Mouse (Mus musculus): ENCODE measurements around the gene Usp26.

The Usp26 gene

GRCm38 (mm10) chrX:51801133-51801532 is at the start of gene Usp26:
Gene Usp26 (minus strand): TSS chrX:51801233.
- no peak for DNase-seq (ENCODE audit: low spot score)

DNA sequence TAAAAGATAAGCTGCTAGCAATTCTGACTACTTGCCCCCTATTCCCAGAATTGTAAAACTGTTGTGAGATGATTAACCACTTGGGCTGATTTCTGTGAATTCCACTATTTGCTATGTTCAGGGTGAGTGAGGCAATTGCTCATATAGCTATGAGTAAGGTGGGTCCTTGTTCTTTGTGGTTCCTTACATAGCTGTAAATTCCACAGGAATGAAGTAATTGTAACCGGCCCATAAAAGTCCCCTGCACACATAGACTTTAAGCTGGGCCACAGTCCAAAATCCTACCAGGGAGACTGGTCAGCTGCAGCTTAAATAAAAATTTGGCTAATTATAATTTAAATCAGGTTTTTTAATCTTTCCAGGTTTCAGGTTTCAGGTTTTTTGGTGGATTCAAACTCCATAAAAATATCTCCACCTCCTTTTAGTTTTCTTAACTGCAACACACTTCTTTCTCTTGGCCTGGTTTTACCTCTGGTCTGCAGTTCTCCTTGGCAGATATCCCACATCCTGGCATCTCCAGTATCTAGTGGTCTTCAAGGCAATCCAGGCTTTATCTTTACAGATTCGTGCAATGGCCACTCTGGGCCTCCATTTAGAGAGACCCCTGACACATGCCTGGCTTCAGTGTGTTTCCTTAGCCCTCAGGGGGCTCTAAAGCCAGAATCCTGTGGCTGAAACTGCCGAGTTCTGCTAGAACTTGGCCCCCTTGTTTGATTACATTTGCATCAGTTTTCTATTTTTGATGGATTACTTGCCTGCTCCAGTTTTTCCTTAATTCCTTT is 13.6 kb upstream of the Usp26 start:
- DNase-seq (ENCODE audit: low spot score) = no peak

DNA sequence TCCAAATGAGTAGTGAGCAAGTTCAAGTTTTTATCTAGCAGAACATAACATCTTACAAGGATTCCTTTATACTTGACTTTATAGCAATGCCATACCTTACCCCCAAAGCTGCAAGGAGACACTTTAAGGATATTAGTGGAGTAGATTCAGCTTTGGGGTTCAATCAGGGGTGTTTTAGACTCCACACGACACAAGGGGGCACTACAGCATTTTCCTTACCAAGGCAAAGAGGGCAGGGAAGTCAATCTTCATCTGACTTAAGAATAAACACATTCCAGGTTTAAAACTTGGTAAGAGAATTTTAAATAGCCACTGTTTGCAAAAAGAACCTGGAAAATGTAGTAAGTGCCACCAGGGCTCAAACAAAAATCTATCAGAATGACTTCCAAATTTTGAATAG is 33.6 kb downstream of the Usp26 start:
- peak; percentile 2 for DNase-seq (ENCODE audit: low spot score)

DNA sequence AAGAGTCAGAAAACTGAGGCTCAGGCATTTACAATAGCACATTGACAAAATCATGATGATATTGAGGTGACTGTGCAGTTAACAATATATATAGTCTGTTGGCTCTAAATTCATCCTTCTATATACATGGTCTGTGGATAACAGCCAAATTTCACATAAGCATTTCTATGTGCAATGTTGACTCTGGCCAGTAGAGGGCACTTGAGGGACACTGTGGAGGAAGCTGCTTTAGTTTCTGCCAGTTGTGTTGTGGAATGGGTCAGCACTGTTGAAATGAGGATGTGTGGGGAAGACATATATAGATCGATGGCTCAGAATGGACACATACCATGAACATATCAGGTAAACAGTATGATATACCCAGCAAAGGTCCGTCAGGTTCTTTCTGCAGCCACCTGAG is 64.6 kb downstream of the Usp26 start:
- DNase-seq (ENCODE audit: low spot score) = peak; percentile 29

DNA sequence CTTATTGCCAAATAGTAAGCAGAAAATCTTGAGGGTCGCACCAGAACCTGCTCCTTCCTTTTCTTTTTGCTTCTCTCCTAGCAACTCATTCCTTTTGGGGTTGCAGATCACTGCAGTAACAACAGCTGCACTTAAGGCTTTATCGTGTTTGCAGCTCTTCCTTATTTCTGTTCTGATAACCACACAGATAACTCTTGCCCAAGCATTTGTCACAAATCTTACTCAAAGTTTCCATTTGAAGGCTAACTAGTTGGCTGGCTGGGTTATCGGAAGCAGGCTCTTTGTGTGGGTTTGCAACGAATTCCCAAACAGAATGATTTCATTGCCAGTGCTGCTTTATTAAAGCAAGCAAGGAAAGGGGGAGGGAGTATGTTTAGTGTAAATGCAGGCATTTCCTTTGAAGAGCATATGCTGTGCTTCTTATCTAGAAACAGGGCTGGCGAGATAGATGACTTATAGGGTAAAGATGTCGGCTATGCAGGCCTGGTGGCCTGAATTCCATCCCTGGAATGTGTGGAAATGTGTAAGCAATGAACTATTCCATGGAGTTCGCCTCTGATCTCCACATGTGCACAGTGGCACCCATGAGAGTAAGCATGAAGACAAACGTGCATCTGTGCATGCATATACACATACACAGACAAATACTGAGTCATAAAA is 86.8 kb downstream of the Usp26 start:
- no peak for DNase-seq (ENCODE audit: low spot score)

DNA sequence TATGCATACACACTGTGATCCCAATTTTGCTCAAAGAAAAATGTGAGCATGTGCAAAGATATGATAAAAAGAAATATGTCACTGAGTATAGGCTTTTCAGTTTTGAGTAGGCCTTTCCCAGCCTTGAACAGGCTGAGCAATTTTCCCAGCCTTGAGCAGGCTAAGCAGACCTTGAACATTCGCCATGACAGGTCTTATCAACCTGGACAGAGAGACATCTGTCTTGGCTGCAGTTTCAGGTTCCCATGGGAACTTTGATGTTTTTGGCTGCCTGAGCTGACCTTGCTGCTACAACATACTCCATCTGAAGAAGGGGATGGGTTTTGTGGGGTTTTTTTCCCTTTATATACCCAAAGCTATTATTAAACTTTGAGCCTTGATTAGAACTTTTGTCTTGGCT is 88.0 kb downstream of the Usp26 start:
- DNase-seq (ENCODE audit: low spot score) = no peak
